Mouse (Mus musculus) heart, postnatal 0 days (tissue): ENCODE results near the gene Srsf10. TPM values are rescaled to one million over a fixed set of nuclear protein-coding genes. Genes with fewer than 3 reads are reported as not detected.

ENCODE experiments used
- ATAC-seq: fragments of 200-750 bp; cut with Nextera tagmentation; 2 replicates; pipeline ENCODE4 v1.8.0; 2017; ENCODE audit warnings: low read depth, moderate number of reproducible peaks, moderate library complexity; ENCODE audit not compliant: insufficient read depth
- DNase-seq: peaks from one replicate; pipeline ENCODE4 v3.0.0-alpha.2; 2016; ENCODE audit warnings: low spot score
- H3K27ac ChIP-seq: fragments of 300-500 bp; sonication (generic); 2 replicates; pipeline ENCODE4 v1.5.1; 2014; ENCODE audit warnings: low read depth, mild to moderate bottlenecking
- H3K27me3 ChIP-seq: fragments of 300-500 bp; sonication (generic); 2 replicates; pipeline ENCODE4 v1.6.1; 2014; ENCODE audit warnings: low read length, mixed read lengths; ENCODE audit not compliant: control insufficient read depth, insufficient read depth
- H3K36me3 ChIP-seq: fragments of 300-500 bp; sonication (generic); replicated peaks from 2 replicates; pipeline ENCODE4 v1.6.1; 2014; ENCODE audit warnings: low read length, mixed read lengths; ENCODE audit not compliant: control insufficient read depth, insufficient read depth
- H3K4me1 ChIP-seq: fragments of 300-500 bp; sonication (generic); 2 replicates; pipeline ENCODE4 v1.6.1; 2014; ENCODE audit warnings: antibody characterized with exemption; ENCODE audit not compliant: control insufficient read depth, insufficient read depth
- H3K4me2 ChIP-seq: fragments of 300-500 bp; sonication (generic); 2 replicates; pipeline ENCODE4 v1.6.1; 2014; ENCODE audit warnings: low read depth, mild to moderate bottlenecking, low read length, moderate library complexity
- H3K4me3 ChIP-seq: fragments of 300-500 bp; sonication (generic); 2 replicates; pipeline ENCODE4 v1.5.1; 2014; ENCODE audit warnings: low read depth, low read length
- H3K9ac ChIP-seq: fragments of 300-500 bp; sonication (generic); replicated peaks from 2 replicates; pipeline ENCODE4 v1.6.1; 2014; ENCODE audit warnings: low read depth, low read length, mixed read lengths
- H3K9me3 ChIP-seq: fragments of 300-500 bp; sonication (generic); replicated peaks from 2 replicates; pipeline ENCODE4 v1.6.1; 2016; ENCODE audit warnings: low read length; ENCODE audit not compliant: control insufficient read depth
- CTCF ChIP-seq: IDR thresholded peaks from 2 replicates; pipeline ENCODE4 v1.5.1; 2016; ENCODE audit warnings: antibody characterized with exemption, control low read depth, low read depth
- EP300 ChIP-seq: IDR thresholded peaks from 2 replicates; pipeline ENCODE4 v1.6.1; 2016; ENCODE audit warnings: antibody characterized with exemption, low read depth
- WGBS: fragments of 180-500 bp; shearing (Covaris S2); extraction: QIAGEN DNeasy Blood & Tissue Kit; methylation state at CpG from one replicate; pipeline ENCODE4 v1.1.7; 2014; 5-methylcytosine and 5-hydroxymethylcytosine counted together
- polyA plus RNA-seq: library from polyadenylated mRNA; unstranded; fragments of >200 nt; fragmentation: Nextera tagmentation; extraction: Ambion mirVana; gene quantifications from 2 replicates; pipeline ENCODE4 v1.2.1, GENCODE M21; 2015
- total RNA-seq: library from RNA; depleted of rRNA; stranded (reverse); fragments of >200 nt; gene quantifications from 2 replicates; pipeline ENCODE4 v1.2.3, GENCODE M21; 2014; ENCODE audit warnings: low replicate concordance

The Srsf10 gene
- total and polyA plus RNA-seq, 2 experiments from 2014 or later, result 63.6 to 97.0 TPM

DNA sequence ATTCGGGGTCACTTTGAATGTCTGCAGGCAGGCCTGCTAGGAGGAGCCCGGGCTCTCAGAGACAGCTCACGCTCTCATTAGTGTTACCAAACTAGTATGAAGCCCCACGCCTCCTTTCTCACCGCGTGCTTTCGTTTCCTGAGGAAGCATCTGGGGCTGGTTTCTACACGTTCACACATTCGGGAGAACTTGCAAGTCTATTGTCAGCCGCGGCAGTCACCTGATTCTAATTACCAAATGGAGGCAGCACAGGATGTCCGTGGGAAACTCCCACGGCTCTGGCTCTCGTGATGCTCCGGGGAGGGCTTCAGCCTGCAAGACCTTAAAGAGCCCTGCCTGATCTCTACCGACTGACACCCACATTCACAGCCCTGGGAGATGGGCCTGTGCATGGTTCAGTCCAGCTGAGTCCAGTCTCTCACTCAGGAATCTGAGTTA is 21.1 kb downstream of the Srsf10 start:
- peak; percentile 93 for DNase-seq
- H3K4me1 ChIP-seq, result peaks cover 39% of the 10 kb centered on the region
- TF ChIP-seq CTCF, result no peak
- TF ChIP-seq EP300, result peak; percentile 91; the same call in 1 of the 2 replicates
- peak overlapping the region; percentile 50 for H3K4me2 ChIP-seq
- peak; percentile 50 for ATAC-seq
- H3K27ac ChIP-seq, result peak overlapping the region; percentile 100
- under 1% methylated on average over 16 of the region's 16 CpGs for WGBS
- peak overlapping the region; percentile 22 for H3K9ac ChIP-seq
- H3K27me3 ChIP-seq, result no peaks in the 10 kb centered on the region
- H3K9me3 ChIP-seq, result no peaks in the 10 kb centered on the region
- H3K4me3 ChIP-seq, result peak overlapping the region; percentile 12
- peaks cover 12% of the 10 kb centered on the region for H3K36me3 ChIP-seq

DNA sequence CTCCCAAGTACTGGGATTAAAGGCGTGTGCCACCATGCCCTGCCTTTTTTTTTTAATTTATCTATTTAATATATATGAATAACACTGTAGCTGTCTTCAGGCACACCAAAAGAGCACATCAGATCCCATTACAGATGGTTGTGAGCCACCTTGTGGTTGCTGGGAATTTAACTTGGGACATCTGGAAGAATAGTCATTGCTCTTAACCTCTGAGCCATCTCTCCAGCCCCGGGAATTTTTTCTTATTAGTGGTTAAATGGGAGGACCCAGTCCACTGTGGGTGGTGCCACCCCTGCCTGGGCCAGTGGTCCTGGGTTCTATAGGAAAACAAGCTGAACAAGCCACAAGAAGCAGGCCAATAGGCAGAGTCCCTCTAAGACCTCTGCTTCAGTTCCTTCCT is 22.2 kb downstream of the Srsf10 start:
- TF ChIP-seq EP300 (no peak), CTCF (peak; percentile 58)
- Histone ChIP-seq H3K4me3 (no peak overlapping the region), H3K9ac (no peak overlapping the region), H3K27me3 (no peaks in the 10 kb centered on the region), H3K9me3 (no peaks in the 10 kb centered on the region), H3K27ac (no peak overlapping the region), H3K4me2 (no peak overlapping the region), H3K36me3 (peaks cover under 1% of the 10 kb centered on the region; the same call in 1 of the 2 replicates), H3K4me1 (peaks cover 28% of the 10 kb centered on the region)
- DNase-seq, result no peak
- WGBS, result 57% methylated on average over 2 of the region's 2 CpGs
- no peak for ATAC-seq

DNA sequence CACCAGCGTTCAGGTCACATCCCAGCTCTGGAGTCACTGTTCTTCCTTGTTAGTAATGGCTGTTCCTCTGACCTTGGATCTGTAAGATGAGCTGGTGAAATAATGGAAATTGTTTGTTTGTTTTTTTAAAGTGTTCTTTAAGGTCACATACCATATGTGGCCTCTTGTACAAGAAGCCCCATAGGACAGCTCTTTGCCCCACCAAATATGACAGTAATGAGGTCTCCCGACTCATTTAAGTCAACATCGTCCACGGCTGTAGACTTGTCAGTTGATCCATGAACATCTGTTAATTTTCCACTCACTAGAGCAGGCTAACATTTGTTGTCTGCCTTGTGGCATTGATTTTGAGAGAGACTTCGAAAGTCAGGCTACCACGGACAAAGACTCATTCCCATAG is 23.5 kb downstream of the Srsf10 start:
- DNase-seq (no peak), ATAC-seq (no peak)
- no peaks in the 10 kb centered on the region for H3K9me3 ChIP-seq
- H3K36me3 ChIP-seq, result no peaks in the 10 kb centered on the region
- WGBS, result 82% methylated on average over 6 of the region's 6 CpGs
- H3K4me2 ChIP-seq, result no peak overlapping the region
- no peaks in the 10 kb centered on the region for H3K27me3 ChIP-seq
- H3K27ac ChIP-seq, result no peak overlapping the region
- peaks cover 35% of the 10 kb centered on the region for H3K4me1 ChIP-seq
- TF ChIP-seq EP300 (no peak), CTCF (no peak)
- no peak overlapping the region for H3K9ac ChIP-seq
- no peak overlapping the region for H3K4me3 ChIP-seq

DNA sequence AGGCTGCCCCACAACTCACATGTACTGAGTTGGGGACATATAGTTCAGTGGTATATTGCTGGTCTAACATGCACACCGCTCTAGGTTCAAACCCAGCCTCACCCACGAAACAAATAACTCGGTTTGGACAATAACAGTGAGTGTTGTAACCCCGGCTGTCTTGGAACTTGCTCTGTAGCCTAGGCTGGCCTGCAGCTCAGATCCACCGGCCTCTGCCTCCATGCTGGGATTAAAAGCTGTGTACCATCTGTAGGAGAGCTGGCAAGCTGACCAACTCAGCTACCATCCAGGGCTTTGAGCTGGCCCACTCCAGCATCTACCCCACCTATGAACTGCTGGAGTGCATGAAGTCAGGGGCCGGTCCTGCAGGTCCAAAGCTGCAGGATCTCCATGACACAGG is 24.5 kb downstream of the Srsf10 start:
- no peak overlapping the region for H3K4me3 ChIP-seq
- DNase-seq (no peak), ATAC-seq (no peak)
- H3K4me1 ChIP-seq, result peaks cover 26% of the 10 kb centered on the region
- no peak overlapping the region for H3K27ac ChIP-seq
- no peak overlapping the region for H3K4me2 ChIP-seq
- no peak for TF ChIP-seq CTCF
- no peak for TF ChIP-seq EP300
- no peaks in the 10 kb centered on the region for H3K9me3 ChIP-seq
- H3K9ac ChIP-seq, result no peak overlapping the region
- H3K36me3 ChIP-seq, result no peaks in the 10 kb centered on the region
- H3K27me3 ChIP-seq, result no peaks in the 10 kb centered on the region
- WGBS, result 94% methylated on average over 6 of the region's 6 CpGs

DNA sequence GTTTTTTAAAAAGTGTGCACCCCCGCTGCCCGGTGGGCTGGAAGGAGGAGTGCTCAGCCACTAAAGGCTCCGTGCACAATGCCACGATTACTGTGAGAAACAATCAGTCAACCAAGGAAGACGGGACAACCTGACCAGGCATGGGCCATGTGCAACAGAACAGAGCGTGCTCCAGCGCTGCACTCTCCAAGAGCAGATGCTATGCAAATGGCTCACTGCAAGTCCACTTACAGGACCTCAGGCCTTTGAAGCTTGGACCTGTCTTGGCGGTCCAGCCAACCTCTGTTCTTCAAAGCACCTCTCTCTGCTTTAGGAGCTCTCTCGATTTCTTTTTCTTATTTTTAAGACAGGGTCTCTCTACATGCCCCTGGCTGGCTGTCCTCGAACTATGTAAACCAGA is 25.0 kb downstream of the Srsf10 start:
- Histone ChIP-seq H3K4me2 (no peak overlapping the region), H3K4me1 (peaks cover 21% of the 10 kb centered on the region), H3K9me3 (no peaks in the 10 kb centered on the region), H3K27me3 (no peaks in the 10 kb centered on the region), H3K36me3 (no peaks in the 10 kb centered on the region), H3K4me3 (no peak overlapping the region), H3K9ac (no peak overlapping the region), H3K27ac (no peak overlapping the region)
- no peak for DNase-seq
- ATAC-seq, result no peak
- TF ChIP-seq EP300, result no peak
- TF ChIP-seq CTCF, result no peak
- WGBS, result 81% methylated on average over 10 of the region's 10 CpGs

DNA sequence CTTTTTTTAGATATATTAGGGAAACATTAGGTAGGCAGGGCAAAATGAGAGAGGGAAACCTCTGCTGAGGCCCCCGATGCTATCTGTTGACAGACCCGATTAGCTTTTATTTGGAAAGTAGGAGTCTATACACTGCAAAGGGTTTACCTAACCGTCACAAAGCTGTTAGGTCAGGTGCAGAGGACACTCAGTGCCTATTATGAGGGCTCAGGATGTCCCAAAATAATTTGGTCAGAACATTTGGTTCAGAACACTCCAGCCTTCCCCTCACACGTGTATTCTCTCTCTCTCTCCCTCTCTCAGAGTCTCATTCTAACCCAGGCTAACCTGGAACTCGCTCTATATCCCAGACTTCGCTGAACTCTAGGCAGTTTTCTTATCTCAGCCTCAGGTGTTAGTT is 26.5 kb downstream of the Srsf10 start:
- no peaks in the 10 kb centered on the region for H3K9me3 ChIP-seq
- no peaks in the 10 kb centered on the region for H3K36me3 ChIP-seq
- no peak overlapping the region for H3K9ac ChIP-seq
- TF ChIP-seq CTCF (no peak), EP300 (no peak)
- no peaks in the 10 kb centered on the region for H3K27me3 ChIP-seq
- H3K4me2 ChIP-seq, result no peak overlapping the region
- DNase-seq (no peak), ATAC-seq (no peak)
- 76% methylated on average over 6 of the region's 6 CpGs for WGBS
- H3K4me3 ChIP-seq, result no peak overlapping the region
- peaks cover 9% of the 10 kb centered on the region for H3K4me1 ChIP-seq
- no peak overlapping the region for H3K27ac ChIP-seq
